Mouse (Mus musculus): ENCODE results near the gene Ankar.

The Ankar gene

GRCm38 (mm10) chr1:72717540-72717939 lies 17.2 kb upstream of the Ankar start:
- no peak for TF ChIP-seq GATA4 (IDR thresholded peaks at IDR 0.05; ENCODE audit: insufficient replicate concordance, low read length)

GRCm38 (mm10) chr1:72716926-72717325 lies 16.5 kb upstream of the Ankar start:
- TF ChIP-seq GATA4 (IDR thresholded peaks at IDR 0.05; ENCODE audit: insufficient replicate concordance, low read length) = no peak

- no peak for TF ChIP-seq GATA4 (IDR thresholded peaks at IDR 0.05; ENCODE audit: insufficient replicate concordance, low read length)
Measured at GRCm38 (mm10) chr1:72716421-72716820, 16.0 kb upstream of the Ankar start.

GRCm38 (mm10) chr1:72715593-72716361 lies 15.4 kb upstream of the Ankar start:
- no peak for TF ChIP-seq GATA4 (IDR thresholded peaks at IDR 0.05; ENCODE audit: insufficient replicate concordance, low read length)

- no peak for TF ChIP-seq GATA4 (IDR thresholded peaks at IDR 0.05; ENCODE audit: insufficient replicate concordance, low read length)
Measured at GRCm38 (mm10) chr1:72715065-72715464, 14.7 kb upstream of the Ankar start.

GRCm38 (mm10) chr1:72714547-72714946 lies 14.2 kb upstream of the Ankar start:
- TF ChIP-seq GATA4 (IDR thresholded peaks at IDR 0.05; ENCODE audit: insufficient replicate concordance, low read length) = no peak

GRCm38 (mm10) chr1:72711684-72712083 lies 11.3 kb upstream of the Ankar start:
- TF ChIP-seq GATA4 (IDR thresholded peaks at IDR 0.05; ENCODE audit: insufficient replicate concordance, low read length) = no peak

- TF ChIP-seq GATA4 (IDR thresholded peaks at IDR 0.05; ENCODE audit: insufficient replicate concordance, low read length) = no peak
Measured at GRCm38 (mm10) chr1:72710753-72711653, 10.6 kb upstream of the Ankar start, which contains the start of gene Rpl37a. Rpl37a (plus strand) TSS chr1:72711290.

GRCm38 (mm10) chr1:72707525-72707924 lies 7.1 kb upstream of the Ankar start:
- no peak for TF ChIP-seq GATA4 (IDR thresholded peaks at IDR 0.05; ENCODE audit: insufficient replicate concordance, low read length)

GRCm38 (mm10) chr1:72698651-72699050 lies 1.7 kb downstream of the Ankar start:
- no peak for TF ChIP-seq GATA4 (IDR thresholded peaks at IDR 0.05; ENCODE audit: insufficient replicate concordance, low read length)

- TF ChIP-seq GATA4 (IDR thresholded peaks at IDR 0.05; ENCODE audit: insufficient replicate concordance, low read length) = no peak
Measured at GRCm38 (mm10) chr1:72696256-72696655, 4.1 kb downstream of the Ankar start.

GRCm38 (mm10) chr1:72673070-72673469 lies 27.3 kb downstream of the Ankar start:
- no peak for TF ChIP-seq GATA4 (IDR thresholded peaks at IDR 0.05; ENCODE audit: insufficient replicate concordance, low read length)

- TF ChIP-seq GATA4 (IDR thresholded peaks at IDR 0.05; ENCODE audit: insufficient replicate concordance, low read length) = no peak
Measured at GRCm38 (mm10) chr1:72640658-72641410, 59.5 kb downstream of the Ankar start.

GRCm38 (mm10) chr1:72635221-72635620 lies 65.2 kb downstream of the Ankar start:
- TF ChIP-seq GATA4 (IDR thresholded peaks at IDR 0.05; ENCODE audit: insufficient replicate concordance, low read length) = no peak

- TF ChIP-seq GATA4 (IDR thresholded peaks at IDR 0.05; ENCODE audit: insufficient replicate concordance, low read length) = no peak
Measured at GRCm38 (mm10) chr1:72612172-72612571, 88.2 kb downstream of the Ankar start.
